ENCODE assay signal across 8 mouse cellular contexts in genomic region chr2:118606032-118606431, GRCm38 (mm10). TPM values are rescaled to one million over a fixed set of nuclear protein-coding genes. Genes with fewer than 3 reads are reported as not detected.
DNase-seq lines count a peak whose midpoint lies in the region; ATAC-seq and TF ChIP-seq lines count a peak whose summit lies in the region.

No protein-coding gene starts in this region.

- peak; percentile 13 to 36 for DNase-seq in CD8-positive naive resting alpha-beta T cell, adult 2 months (ENCODE audit: low read depth in 2 of 2, low spot score in 2 of 2)
- no peak for DNase-seq in Patski (ENCODE audit: low read depth, low spot score)
- peak in 1 of 3 experiments; percentile 5 for DNase-seq in liver, embryonic 14.5 days (ENCODE audit: low read depth in 3 of 3, low spot score in 3 of 3)
- DNase-seq in spleen, postnatal 10 days (ENCODE audit: low spot score in 2 of 2) = peak; percentile 45 to 73
- DNase-seq in hindbrain, embryonic 14.5 days (ENCODE audit: low spot score) = no peak

- WGBS in intestine, postnatal 0 days = 84% methylated on average over 2 of the region's 2 CpGs
- WGBS in intestine, embryonic 16.5 days = 83% methylated on average over 2 of the region's 2 CpGs
- 82% methylated on average over 2 of the region's 2 CpGs for WGBS in liver, embryonic 14.5 days (ENCODE audit: insufficient replicate concordance)
- WGBS in hindbrain, embryonic 14.5 days = 83% methylated on average over 2 of the region's 2 CpGs

- H3K9ac ChIP-seq in intestine, postnatal 0 days (ENCODE audit: low read depth, low read length) = no peak overlapping the region
- no peak overlapping the region for H3K9ac ChIP-seq in intestine, embryonic 16.5 days (ENCODE audit: low read depth, low read length)
- H3K9ac ChIP-seq in liver, embryonic 14.5 days (replicated peaks) = no peak overlapping the region
- H3K9ac ChIP-seq in hindbrain, embryonic 14.5 days = no peak overlapping the region

- H3K4me3 ChIP-seq in intestine, postnatal 0 days (ENCODE audit: low read depth, low read length) = no peak overlapping the region
- H3K4me3 ChIP-seq in intestine, embryonic 16.5 days (ENCODE audit: low read length) = no peak overlapping the region
- H3K4me3 ChIP-seq in liver, embryonic 14.5 days (ENCODE audit: insufficient read depth in 1 of 2, low read depth in 2 of 2, low read length in 2 of 2) = no peak overlapping the region
- no peak overlapping the region for H3K4me3 ChIP-seq in hindbrain, embryonic 14.5 days (replicated peaks; ENCODE audit: low read length)

- no peak for ATAC-seq in intestine, postnatal 0 days
- no peak for ATAC-seq in intestine, embryonic 16.5 days
- ATAC-seq in Patski = no peak
- ATAC-seq in erythroid progenitor cell, adult 5-6 weeks (replicated peaks; ENCODE audit: low FRiP score, poor library complexity, severe bottlenecking) = peak; percentile 82
- ATAC-seq in liver, embryonic 14.5 days (ENCODE audit: insufficient read depth) = peak; percentile 51; the same call in 1 of the 2 replicates
- ATAC-seq in hindbrain, embryonic 14.5 days (ENCODE audit: low FRiP score) = no peak

- no peaks in the 10 kb centered on the region for H3K9me3 ChIP-seq in intestine, postnatal 0 days (ENCODE audit: control insufficient read depth)
- no peaks in the 10 kb centered on the region for H3K9me3 ChIP-seq in intestine, embryonic 16.5 days (ENCODE audit: control insufficient read depth, low read length)
- H3K9me3 ChIP-seq in liver, embryonic 14.5 days (ENCODE audit: control insufficient read depth, low read length) = no peaks in the 10 kb centered on the region
- no peaks in the 10 kb centered on the region for H3K9me3 ChIP-seq in hindbrain, embryonic 14.5 days (ENCODE audit: control insufficient read depth, low read length)

- H3K27me3 ChIP-seq in intestine, postnatal 0 days (replicated peaks; ENCODE audit: control insufficient read depth, insufficient read depth, low read length) = no peaks in the 10 kb centered on the region
- H3K27me3 ChIP-seq in intestine, embryonic 16.5 days (replicated peaks; ENCODE audit: control insufficient read depth, insufficient read depth, low read length) = no peaks in the 10 kb centered on the region
- H3K27me3 ChIP-seq in Patski = no peaks in the 10 kb centered on the region
- no peaks in the 10 kb centered on the region for H3K27me3 ChIP-seq in liver, embryonic 14.5 days (ENCODE audit: control insufficient read depth, insufficient read depth, low read length)
- H3K27me3 ChIP-seq in hindbrain, embryonic 14.5 days (ENCODE audit: control insufficient read depth, insufficient read depth, low read length) = no peaks in the 10 kb centered on the region

- H3K4me1 ChIP-seq in intestine, postnatal 0 days (replicated peaks; ENCODE audit: control insufficient read depth, insufficient read depth, low read length) = no peaks in the 10 kb centered on the region
- 0 out of 2 replicates have a peak, but pooled peaks cover 1% of the 10 kb centered on the region for H3K4me1 ChIP-seq in intestine, embryonic 16.5 days (ENCODE audit: control insufficient read depth, insufficient read depth, low read length)
- H3K4me1 ChIP-seq in liver, embryonic 14.5 days (replicated peaks; ENCODE audit: control insufficient read depth in 2 of 2, insufficient read depth in 2 of 2, low read length in 1 of 2) = 0 out of 4 replicates have a peak, but pooled peaks cover 0 to 1% of the 10 kb centered on the region in 2 experiments
- H3K4me1 ChIP-seq in hindbrain, embryonic 14.5 days (replicated peaks; ENCODE audit: control insufficient read depth, insufficient read depth, low read length) = no peaks in the 10 kb centered on the region

- CTCF ChIA-PET in Patski (lab: Charles Lee) = interaction anchor here (0.6 to 3.3 kb wide), 5 partner anchors 10 to 120 kb away, joined by 3 to 39 read pairs (median 4); no protein-coding TSS in a partner anchor

- H3K27ac ChIP-seq in intestine, postnatal 0 days (ENCODE audit: low read depth, low read length) = no peak overlapping the region
- no peak overlapping the region for H3K27ac ChIP-seq in intestine, embryonic 16.5 days (ENCODE audit: low read length)
- H3K27ac ChIP-seq in liver, embryonic 14.5 days = no peak overlapping the region
- no peak overlapping the region for H3K27ac ChIP-seq in hindbrain, embryonic 14.5 days

- TF ChIP-seq CTCF in intestine, postnatal 0 days (IDR thresholded peaks at IDR 0.05; ENCODE audit: low read depth) = peak; percentile 81
- TF ChIP-seq CTCF in Patski (IDR thresholded peaks at IDR 0.05) = peak; percentile 93
- peak; percentile 82 for TF ChIP-seq CTCF in liver, embryonic 14.5 days (IDR thresholded peaks at IDR 0.05; ENCODE audit: low read depth)

- peaks cover 29% of the 10 kb centered on the region for H3K36me3 ChIP-seq in intestine, postnatal 0 days (ENCODE audit: control insufficient read depth, insufficient read depth)
- peaks cover 30% of the 10 kb centered on the region for H3K36me3 ChIP-seq in intestine, embryonic 16.5 days (ENCODE audit: control insufficient read depth, insufficient read depth, low read length)
- peaks cover 97% of the 10 kb centered on the region for H3K36me3 ChIP-seq in liver, embryonic 14.5 days (replicated peaks; ENCODE audit: control insufficient read depth, insufficient read depth, low read depth)
- no peaks in the 10 kb centered on the region; the same call in 1 of the 2 replicates for H3K36me3 ChIP-seq in hindbrain, embryonic 14.5 days (replicated peaks; ENCODE audit: control insufficient read depth, insufficient read depth)

- in situ Hi-C loops in Patski (cut with MboI; ENCODE audit: low pct_unique_long_range_greater_than_20kb) = loop anchor here (5.0 to 10.0 kb wide), 2 partner anchors 119 to 331 kb away; no protein-coding TSS in a partner anchor

- POLR2A ChIA-PET in Patski (lab: Charles Lee) = no interaction called here

- TF ChIP-seq EP300 in liver, embryonic 14.5 days (IDR thresholded peaks at IDR 0.05; ENCODE audit: low read depth) = no peak

- H3K4me2 ChIP-seq in intestine, postnatal 0 days (replicated peaks; ENCODE audit: low read depth) = no peak overlapping the region
- no peak overlapping the region for H3K4me2 ChIP-seq in intestine, embryonic 16.5 days (ENCODE audit: low read depth, low read length)
- H3K4me2 ChIP-seq in liver, embryonic 14.5 days (ENCODE audit: low read depth) = no peak overlapping the region
- H3K4me2 ChIP-seq in hindbrain, embryonic 14.5 days (replicated peaks) = no peak overlapping the region

RNA-seq across cellular contexts. Expression of gene Bub1b, which starts 8.0 kb away (rescaled TPM):
- polyA plus RNA-seq in intestine, postnatal 0 days (2015; fragmentation: Nextera tagmentation; extraction: Ambion mirVana) = 8.9 and 9.9 TPM in 2 replicates
- 58.4 and 63.6 TPM in 2 replicates for polyA plus RNA-seq in intestine, embryonic 16.5 days (2015; fragmentation: Nextera tagmentation; extraction: Ambion mirVana)
- 44.8 TPM for polyA plus RNA-seq in Patski (2021)
- 118 and 120 TPM in 2 replicates for total RNA-seq in erythroid progenitor cell, adult 5-6 weeks (2015; ENCODE audit: low replicate concordance)
- total RNA-seq in erythroid progenitor cell, adult 5-6 weeks (2017; ENCODE audit: low replicate concordance) = 270 and 278 TPM in 2 replicates
- polyA plus RNA-seq in liver, embryonic 14.5 days (2012; rRNA removed) = 26.0 and 33.6 TPM in 2 replicates
- polyA plus RNA-seq in liver, embryonic 14.5 days (2014; fragmentation: Nextera tagmentation; extraction: Ambion mirVana) = 40.2 and 46.6 TPM in 2 replicates
- 11.8 and 15.6 TPM in 2 replicates for polyA plus RNA-seq in hindbrain, embryonic 14.5 days (2014; fragmentation: Nextera tagmentation; extraction: Ambion mirVana)

RNA-seq across cellular contexts. Expression of gene Bmf, which starts 56.5 kb away (rescaled TPM):
- polyA plus RNA-seq in intestine, postnatal 0 days (2015; fragmentation: Nextera tagmentation; extraction: Ambion mirVana) = 1.4 and 1.7 TPM in 2 replicates
- polyA plus RNA-seq in intestine, embryonic 16.5 days (2015; fragmentation: Nextera tagmentation; extraction: Ambion mirVana) = 2.3 and 2.4 TPM in 2 replicates
- 12.0 TPM for polyA plus RNA-seq in Patski (2021)
- 2.1 and 3.2 TPM in 2 replicates for total RNA-seq in erythroid progenitor cell, adult 5-6 weeks (2015; ENCODE audit: low replicate concordance)
- 1.0 and 5.9 TPM in 2 replicates for total RNA-seq in erythroid progenitor cell, adult 5-6 weeks (2017; ENCODE audit: low replicate concordance)
- 0.82 and 0.87 TPM in 2 replicates for polyA plus RNA-seq in liver, embryonic 14.5 days (2012; rRNA removed)
- 0.69 and 0.70 TPM in 2 replicates for polyA plus RNA-seq in liver, embryonic 14.5 days (2014; fragmentation: Nextera tagmentation; extraction: Ambion mirVana)
- polyA plus RNA-seq in hindbrain, embryonic 14.5 days (2014; fragmentation: Nextera tagmentation; extraction: Ambion mirVana) = 3.3 and 3.8 TPM in 2 replicates

RNA-seq across cellular contexts. Expression of gene Pak6, which starts 57.1 kb away (rescaled TPM):
- 0.90 and 1.4 TPM in 2 replicates for polyA plus RNA-seq in intestine, postnatal 0 days (2015; fragmentation: Nextera tagmentation; extraction: Ambion mirVana)
- 1.8 and 2.0 TPM in 2 replicates for polyA plus RNA-seq in intestine, embryonic 16.5 days (2015; fragmentation: Nextera tagmentation; extraction: Ambion mirVana)
- 0.15 TPM for polyA plus RNA-seq in Patski (2021)
- total RNA-seq in erythroid progenitor cell, adult 5-6 weeks (2015; ENCODE audit: low replicate concordance) = not detected in 2 replicates
- 0.15 and 0.39 TPM in 2 replicates for total RNA-seq in erythroid progenitor cell, adult 5-6 weeks (2017; ENCODE audit: low replicate concordance)
- 0.48 and 0.60 TPM in 2 replicates for polyA plus RNA-seq in liver, embryonic 14.5 days (2012; rRNA removed)
- 0.17 and 0.68 TPM in 2 replicates for polyA plus RNA-seq in liver, embryonic 14.5 days (2014; fragmentation: Nextera tagmentation; extraction: Ambion mirVana)
- 39.9 and 41.7 TPM in 2 replicates for polyA plus RNA-seq in hindbrain, embryonic 14.5 days (2014; fragmentation: Nextera tagmentation; extraction: Ambion mirVana)

Comparison
In these comparisons a context has a peak if more than half of its experiments do, and no peak if none do; other contexts are left out.
1. ATAC-seq: peak in erythroid progenitor cell, adult 5-6 weeks (single experiment) and liver, embryonic 14.5 days (single experiment); none in intestine, postnatal 0 days (single experiment), intestine, embryonic 16.5 days (single experiment), Patski (single experiment) and hindbrain, embryonic 14.5 days (single experiment).
2. DNase-seq: peak in CD8-positive naive resting alpha-beta T cell, adult 2 months (2 of 2) and spleen, postnatal 10 days (2 of 2); none in Patski (single experiment) and hindbrain, embryonic 14.5 days (single experiment).
3. RNA of gene Pak6, which starts 57.1 kb away (polyA plus RNA-seq): 39.9 to 41.7 TPM in hindbrain, embryonic 14.5 days; 1.8 to 2.0 TPM in intestine, embryonic 16.5 days, 0.90 to 1.4 TPM in intestine, postnatal 0 days, 0.17 to 0.68 TPM in liver, embryonic 14.5 days and 0.15 TPM in Patski (single experiment); every median in the first group is over 10 times any median in the second.
4. Peak in every context shown above with its lines, with median percentiles within 50 percentile points of each other: CTCF ChIP-seq.